Mouse (Mus musculus) testis, adult 2 months (tissue): Measurements from ENCODE around the gene 6030408B16Rik. TPM values are rescaled to one million over a fixed set of nuclear protein-coding genes. Genes with fewer than 3 reads are reported as not detected.
A peak's percentile ranks its signal among the peaks of the same experiment; 100 is the strongest.

Experiments used
- H3K27ac ChIP-seq: fragments of 200-500 bp; 2 replicates; pipeline ENCODE4 v1.5.1; 2012; ENCODE audit warnings: low read depth, low read length; ENCODE audit not compliant: control insufficient read depth, insufficient read depth
- H3K27me3 ChIP-seq: fragments of 200-500 bp; 2 replicates; pipeline ENCODE4 v1.6.1; 2012; ENCODE audit warnings: mild to moderate bottlenecking, low read length, moderate library complexity; ENCODE audit not compliant: control insufficient read depth, insufficient read depth
- H3K36me3 ChIP-seq: fragments of 200-500 bp; 2 replicates; pipeline ENCODE4 v1.6.1; 2012; ENCODE audit warnings: mild to moderate bottlenecking, low read length; ENCODE audit not compliant: control insufficient read depth, insufficient read depth
- H3K4me1 ChIP-seq: fragments of 200-500 bp; 2 replicates; pipeline ENCODE4 v1.6.1; 2012; ENCODE audit warnings: low read length; ENCODE audit not compliant: control insufficient read depth, insufficient read depth
- H3K4me3 ChIP-seq: fragments of 200-500 bp; 2 replicates; pipeline ENCODE4 v1.5.1; 2012; ENCODE audit warnings: low read depth, mild to moderate bottlenecking, low read length, moderate library complexity, mixed read lengths; ENCODE audit not compliant: control insufficient read depth
- CTCF ChIP-seq: fragments of 200-500 bp; IDR thresholded peaks from 2 replicates; pipeline ENCODE4 v1.5.1; 2012; ENCODE audit warnings: low read depth, mild to moderate bottlenecking, inconsistent platforms, low read length, moderate library complexity; ENCODE audit not compliant: control insufficient read depth, insufficient read depth, insufficient replicate concordance
- POLR2A ChIP-seq: fragments of 200-500 bp; IDR thresholded peaks from 2 replicates; pipeline ENCODE4 v1.6.1; 2012; ENCODE audit warnings: low read depth, mild to moderate bottlenecking, inconsistent platforms, low read length, moderate library complexity; ENCODE audit not compliant: control insufficient read depth
- polyA plus RNA-seq: library from polyadenylated mRNA; depleted of rRNA; stranded (reverse); fragments of >200 nt; gene quantifications from 2 replicates; pipeline ENCODE4 v1.2.3, GENCODE M21; 2012

Gene 6030408B16Rik
- polyA plus RNA-seq, 1 experiment = 10.4 TPM

DNA sequence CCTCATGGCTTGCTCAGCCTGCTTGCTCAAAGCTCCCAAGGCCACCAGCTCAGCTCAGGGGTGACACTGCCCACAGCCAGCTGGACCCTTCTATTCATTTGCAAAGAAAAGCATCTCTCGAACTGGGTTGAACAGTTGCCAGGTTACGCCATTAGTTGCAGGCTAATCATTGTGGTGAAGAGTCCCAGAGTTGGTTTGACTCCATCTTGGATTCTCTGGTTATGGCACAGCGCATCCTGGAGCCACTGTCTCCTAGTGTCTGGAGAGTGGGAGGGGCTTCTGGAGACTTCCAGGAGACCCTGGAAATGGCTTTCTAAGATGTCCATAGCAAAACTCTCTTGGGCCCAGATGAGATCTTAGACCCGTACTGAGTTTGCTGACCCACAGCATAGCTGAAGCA is 22.4 kb downstream of the 6030408B16Rik start:
- Histone ChIP-seq H3K36me3 (no peaks in the 10 kb centered on the region), H3K4me3 (no peak overlapping the region), H3K27me3 (no peaks in the 10 kb centered on the region), H3K4me1 (peaks cover 5% of the 10 kb centered on the region), H3K27ac (no peak overlapping the region)
- TF ChIP-seq CTCF = no peak
- no peak for TF ChIP-seq POLR2A

DNA sequence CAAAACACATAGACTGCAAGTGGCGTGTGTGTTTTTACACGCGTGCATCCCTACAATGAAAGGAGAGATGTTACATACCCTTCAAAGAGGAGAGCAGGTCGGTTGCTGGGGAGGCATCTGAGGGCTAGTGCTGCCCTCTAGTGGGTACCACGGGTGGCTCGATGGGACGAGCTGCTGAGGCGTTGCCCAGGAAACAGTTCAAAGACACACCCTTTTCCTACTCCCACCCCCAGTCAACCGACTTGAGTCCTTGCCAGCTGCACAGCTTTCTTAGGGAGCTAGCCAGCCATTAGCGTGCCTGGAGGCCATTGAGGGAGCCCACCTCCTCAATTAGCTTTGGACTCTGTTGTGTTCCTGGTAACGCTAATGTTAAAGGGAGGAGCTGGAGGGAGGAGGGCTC is 22.8 kb downstream of the 6030408B16Rik start:
- no peaks in the 10 kb centered on the region for H3K36me3 ChIP-seq
- no peak overlapping the region for H3K27ac ChIP-seq
- H3K4me1 ChIP-seq = peaks cover 5% of the 10 kb centered on the region
- peak overlapping the region; percentile 62 for H3K4me3 ChIP-seq
- TF ChIP-seq CTCF (peak; percentile 94; the same call in 1 of the 2 replicates), POLR2A (no peak)
- H3K27me3 ChIP-seq = no peaks in the 10 kb centered on the region

DNA sequence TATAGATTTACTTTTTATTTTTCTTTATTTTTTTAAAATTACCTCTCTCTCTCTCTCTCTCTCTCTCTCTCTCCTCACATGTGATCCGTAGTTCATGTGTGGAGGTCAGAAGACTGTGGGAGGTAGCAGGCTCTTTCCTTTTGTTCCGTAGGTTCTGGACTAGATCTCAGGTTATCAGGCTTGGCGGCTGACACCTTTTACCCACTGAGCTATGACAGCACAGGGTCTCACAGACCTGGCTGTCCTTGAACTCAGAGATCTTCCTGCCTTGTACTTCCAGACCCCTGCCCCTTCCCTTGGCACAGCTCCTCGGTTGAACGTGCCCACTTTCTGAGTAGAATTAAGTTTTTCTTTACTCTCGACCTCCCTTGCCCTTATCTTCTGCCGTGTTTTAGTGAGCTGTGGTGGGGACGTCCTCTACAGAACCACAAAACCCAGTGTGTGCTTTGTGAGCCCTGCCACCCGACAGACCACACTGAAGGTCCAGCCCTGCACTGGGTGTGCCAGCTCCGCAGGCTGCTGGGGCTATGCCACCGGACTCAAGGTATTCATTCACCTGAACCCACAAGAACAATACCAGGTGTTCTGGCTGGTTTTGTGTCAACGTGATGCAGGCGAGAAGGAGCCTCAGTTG is 23.4 kb downstream of the 6030408B16Rik start:
- Histone ChIP-seq H3K4me3 (no peak overlapping the region), H3K27ac (peak overlapping the region; percentile 22; the same call in 1 of the 2 replicates), H3K36me3 (no peaks in the 10 kb centered on the region), H3K27me3 (no peaks in the 10 kb centered on the region), H3K4me1 (peaks cover 5% of the 10 kb centered on the region)
- TF ChIP-seq POLR2A (no peak), CTCF (no peak)

DNA sequence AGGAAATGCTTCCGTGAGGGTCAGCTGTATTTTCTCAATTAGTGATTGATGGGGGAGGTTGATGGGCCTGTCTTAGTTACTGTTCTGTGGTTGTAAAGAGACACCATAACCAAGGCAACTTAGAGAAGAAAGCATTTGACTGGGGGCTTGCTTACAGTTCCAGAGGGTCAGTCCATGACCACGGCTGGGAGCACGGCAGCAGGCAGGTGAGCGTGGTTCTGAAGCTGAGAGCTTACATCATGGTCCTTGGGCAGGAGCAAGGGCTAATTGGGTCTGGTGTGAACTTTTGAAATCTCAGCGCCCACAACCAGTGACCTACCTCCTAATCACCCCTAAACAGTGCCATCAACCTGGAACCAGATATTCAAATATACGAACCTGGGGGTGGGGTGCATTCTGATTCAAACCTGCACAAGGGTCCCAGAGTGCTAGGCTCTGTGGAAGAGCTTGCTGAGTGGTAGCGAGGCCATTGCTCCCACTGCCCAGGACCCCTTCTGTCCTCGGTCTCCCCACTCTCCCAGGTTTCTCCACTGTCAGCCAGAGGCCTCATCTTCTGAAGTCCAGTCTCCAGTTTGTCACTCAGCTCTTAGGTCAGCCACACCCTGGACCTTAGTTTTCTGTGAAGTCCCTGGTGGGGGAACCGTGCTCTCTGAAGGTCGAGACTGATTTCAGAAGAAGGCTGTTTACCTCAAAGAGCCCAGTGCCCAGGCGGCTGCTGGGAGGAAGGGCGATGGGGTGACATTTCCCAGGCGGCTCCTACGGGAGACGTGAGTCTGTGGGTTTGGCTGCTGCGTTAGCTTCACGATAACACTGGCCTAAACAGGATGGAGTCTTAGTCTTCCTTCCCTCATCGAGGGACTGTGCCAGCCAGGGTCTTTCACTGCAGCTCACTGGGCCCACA is 24.2 kb downstream of the 6030408B16Rik start:
- H3K4me1 ChIP-seq = peaks cover 5% of the 10 kb centered on the region
- H3K36me3 ChIP-seq = no peaks in the 10 kb centered on the region
- no peak overlapping the region for H3K4me3 ChIP-seq
- peak overlapping the region; percentile 36 for H3K27ac ChIP-seq
- TF ChIP-seq POLR2A = no peak
- no peak for TF ChIP-seq CTCF
- no peaks in the 10 kb centered on the region for H3K27me3 ChIP-seq

DNA sequence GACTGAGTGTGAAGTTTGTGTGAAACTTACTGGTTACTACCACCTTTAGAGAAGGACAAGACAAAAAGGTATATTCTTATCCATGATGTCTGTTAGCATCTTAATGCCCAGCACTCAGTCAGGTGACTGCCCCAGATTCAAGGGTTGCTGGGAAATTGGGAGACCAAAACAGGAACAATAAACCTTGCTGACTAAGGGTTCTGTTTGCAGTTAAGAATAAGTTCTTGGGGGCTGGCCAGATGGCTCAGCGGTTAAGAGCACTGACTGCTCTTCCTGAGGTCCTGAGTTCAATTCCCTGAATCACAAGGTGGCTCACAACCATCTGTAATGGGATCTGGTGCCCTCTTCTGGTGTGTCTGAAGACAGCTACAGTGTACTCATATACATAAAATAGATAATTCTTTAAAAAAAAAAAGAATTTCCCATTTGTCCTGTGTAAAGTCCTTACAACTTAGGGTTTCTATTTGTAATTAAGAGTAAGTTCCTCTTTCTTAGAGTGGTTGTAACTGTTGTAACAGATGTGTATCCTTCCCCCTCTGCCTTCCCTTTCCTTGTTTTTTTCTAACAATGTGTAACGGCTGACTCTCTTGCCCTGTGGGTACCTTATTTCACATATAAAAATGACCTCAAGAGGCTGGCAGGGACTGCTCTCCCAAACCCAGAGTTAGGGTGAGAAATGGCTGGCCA is 24.9 kb downstream of the 6030408B16Rik start:
- Histone ChIP-seq H3K27ac (peak overlapping the region; percentile 36; the same call in 1 of the 2 replicates), H3K27me3 (no peaks in the 10 kb centered on the region), H3K36me3 (no peaks in the 10 kb centered on the region), H3K4me1 (peaks cover 7% of the 10 kb centered on the region), H3K4me3 (no peak overlapping the region)
- TF ChIP-seq POLR2A (no peak), CTCF (no peak)

DNA sequence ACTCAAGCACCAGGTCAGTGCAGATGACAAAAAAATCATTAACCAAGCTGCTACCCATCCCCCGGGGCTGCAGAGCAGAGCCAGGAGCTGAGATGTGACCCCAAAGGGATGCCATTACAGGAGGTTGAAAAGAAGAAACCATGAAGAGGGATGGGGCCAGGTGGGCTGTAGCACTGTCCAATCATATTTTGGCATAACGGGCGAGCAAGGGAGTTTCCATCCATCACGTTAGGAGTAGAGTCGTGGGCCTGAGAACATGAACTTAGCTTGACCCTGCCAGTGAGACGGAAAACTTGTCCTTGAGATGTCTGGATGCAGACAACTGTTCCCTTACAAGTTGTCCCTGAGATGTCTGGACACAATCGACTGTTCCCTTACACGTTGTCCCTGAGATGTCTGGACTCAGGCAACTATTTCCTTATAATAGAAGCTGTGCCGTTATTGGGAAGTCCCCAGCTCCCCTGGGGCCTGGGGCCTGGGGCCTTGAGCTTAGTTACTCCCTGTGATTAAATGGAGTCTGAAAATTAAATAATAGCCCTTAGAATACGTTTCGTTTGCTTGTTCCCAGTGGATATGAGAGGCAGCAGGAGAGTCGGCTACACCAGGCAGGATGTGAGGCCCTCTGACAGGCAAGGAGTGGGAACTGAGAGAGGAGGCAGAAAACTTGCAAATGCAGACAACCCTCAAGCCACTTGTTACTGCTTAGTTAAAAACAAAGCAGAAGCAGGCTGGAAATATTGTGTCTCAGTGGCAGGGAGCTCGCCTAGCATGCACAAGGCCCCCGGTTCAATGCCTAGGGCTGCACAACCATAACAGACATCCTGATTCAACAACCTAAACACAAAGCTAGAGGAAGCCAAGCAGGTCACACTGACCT is 26.1 kb downstream of the 6030408B16Rik start:
- Histone ChIP-seq H3K4me3 (no peak overlapping the region), H3K27me3 (no peaks in the 10 kb centered on the region), H3K36me3 (no peaks in the 10 kb centered on the region), H3K4me1 (peaks cover 7% of the 10 kb centered on the region), H3K27ac (peak overlapping the region; percentile 76)
- TF ChIP-seq POLR2A (no peak), CTCF (no peak)
